Mouse (Mus musculus) testis, adult 2 months (tissue): ENCODE data around the gene Chrd.

Source experiments
- CTCF ChIP-seq: fragments of 200-500 bp; IDR thresholded peaks from 2 replicates; pipeline ENCODE4 v1.5.1; 2012; ENCODE audit warnings: low read depth, mild to moderate bottlenecking, inconsistent platforms, low read length, moderate library complexity; ENCODE audit not compliant: control insufficient read depth, insufficient read depth, insufficient replicate concordance
- POLR2A ChIP-seq: fragments of 200-500 bp; IDR thresholded peaks from 2 replicates; pipeline ENCODE4 v1.6.1; 2012; ENCODE audit warnings: low read depth, mild to moderate bottlenecking, inconsistent platforms, low read length, moderate library complexity; ENCODE audit not compliant: control insufficient read depth

DNA sequence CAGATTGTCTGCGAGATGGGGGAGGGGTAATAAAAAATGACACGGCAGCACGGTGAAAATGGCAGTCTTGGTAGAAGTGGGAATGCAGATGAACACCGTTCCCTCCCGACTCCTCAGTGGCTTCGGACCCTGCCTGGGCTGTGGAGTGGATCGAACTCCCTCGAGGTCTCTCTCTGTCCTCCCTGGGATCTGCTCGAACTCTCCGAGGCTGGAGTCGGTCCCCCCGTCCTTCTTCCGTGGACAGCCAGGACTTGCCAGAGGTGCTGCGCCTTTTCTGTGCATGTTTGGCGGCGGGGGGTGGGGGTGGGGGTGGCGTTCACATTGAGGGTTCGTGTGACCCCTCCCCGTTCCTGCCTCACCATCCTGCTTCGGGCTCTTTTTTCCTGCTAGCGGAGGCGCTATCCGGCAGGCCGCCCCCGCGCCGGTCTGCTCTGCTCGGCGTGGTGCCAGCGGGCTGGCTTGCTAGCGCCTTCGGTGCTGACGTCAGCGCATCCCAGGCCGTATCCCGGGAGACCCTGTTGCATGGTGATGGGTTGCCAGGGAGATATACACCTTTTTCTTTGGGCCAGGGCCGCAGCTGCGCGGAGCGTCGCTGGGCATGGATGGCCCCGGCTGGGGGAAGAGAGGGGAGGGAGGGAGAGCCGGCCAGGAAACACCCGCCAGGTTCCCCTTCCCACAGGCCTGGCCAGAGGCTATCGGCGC, 37.2 kb upstream of the Chrd start:
- peak; percentile 73 for TF ChIP-seq POLR2A
- TF ChIP-seq CTCF, result no peak
